Mouse (Mus musculus) erythroid progenitor cell, adult 5-6 weeks (primary cell): ENCODE measurements around the gene Rnf166. TPM values are rescaled to one million over a fixed set of nuclear protein-coding genes. Genes with fewer than 3 reads are reported as not detected.

Experiments
- ATAC-seq: replicated peaks from 2 replicates; pipeline ENCODE4 v1.8.0; 2016; ENCODE audit warnings: moderate number of reproducible peaks, mild to moderate bottlenecking, moderate TSS enrichment, inconsistent platforms; ENCODE audit not compliant: poor library complexity, low FRiP score, severe bottlenecking
- total RNA-seq, 2 experiments: library from RNA; stranded (forward) in 1 of 2; stranded (reverse) in 1 of 2; fragments of 150-400 nt in 1 of 2; fragments of 186-747, 209-891 nt in 1 of 2; gene quantifications; 2 replicates each; pipeline versions ENCODE4 v1.2.3 to v1.2.4; 2015 to 2017; ENCODE audit warnings: low replicate concordance in 2 of 2

The Rnf166 gene
- total RNA-seq, 2 experiments from 2014 or later: 6.8 to 15.5 TPM

- ATAC-seq: no peak
These were observed 1.9 kb downstream of the Rnf166 start for GRCm38 (mm10) chr8:122473911-122474421.

GRCm38 (mm10) chr8:122470691-122471090, 5.2 kb downstream of the Rnf166 start:
- no peak for ATAC-seq

GRCm38 (mm10) chr8:122469965-122470364, 5.9 kb downstream of the Rnf166 start:
- ATAC-seq: no peak

GRCm38 (mm10) chr8:122469407-122469806, 6.5 kb downstream of the Rnf166 start:
- no peak for ATAC-seq

- ATAC-seq: no peak
These were observed 8.0 kb downstream of the Rnf166 start for GRCm38 (mm10) chr8:122467816-122468215.

GRCm38 (mm10) chr8:122464985-122465384, 10.9 kb downstream of the Rnf166 start:
- no peak for ATAC-seq

- no peak for ATAC-seq
These were observed 11.9 kb downstream of the Rnf166 start for GRCm38 (mm10) chr8:122463651-122464640.

- no peak for ATAC-seq
These were observed 13.4 kb downstream of the Rnf166 start for GRCm38 (mm10) chr8:122462510-122462909.

GRCm38 (mm10) chr8:122461473-122462148, 14.3 kb downstream of the Rnf166 start:
- no peak for ATAC-seq

- ATAC-seq: 0 out of 2 replicates have a peak, but pooled peaks have one; percentile 7
These were observed 15.1 kb downstream of the Rnf166 start, which contains the start of gene Snai3 for GRCm38 (mm10) chr8:122460524-122461472. Snai3 (minus strand) TSS chr8:122460733.

GRCm38 (mm10) chr8:122459990-122460389, 15.9 kb downstream of the Rnf166 start:
- ATAC-seq: no peak

- no peak for ATAC-seq
These were observed 16.5 kb downstream of the Rnf166 start for GRCm38 (mm10) chr8:122459218-122459900.

GRCm38 (mm10) chr8:122457171-122457570, 18.7 kb downstream of the Rnf166 start:
- no peak for ATAC-seq

GRCm38 (mm10) chr8:122454409-122454808, 21.5 kb downstream of the Rnf166 start:
- ATAC-seq: no peak

- no peak for ATAC-seq
These were observed 23.7 kb downstream of the Rnf166 start for GRCm38 (mm10) chr8:122452154-122452553.

GRCm38 (mm10) chr8:122451161-122451703, 24.6 kb downstream of the Rnf166 start:
- ATAC-seq: no peak

GRCm38 (mm10) chr8:122445203-122445602, 30.7 kb downstream of the Rnf166 start:
- ATAC-seq: no peak

- ATAC-seq: peak; percentile 72
These were observed 31.7 kb downstream of the Rnf166 start for GRCm38 (mm10) chr8:122444058-122444748.
